Mouse (Mus musculus): Measurements from ENCODE around the gene Whrn.

GRCm38 (mm10) chr4:63498346-63498745 lies 2.6 kb upstream of the Whrn start:
- TF ChIP-seq POLR2A (IDR thresholded peaks at IDR 0.05; ENCODE audit: control insufficient read depth, low read depth, low read length) (no peak), CTCF (IDR thresholded peaks at IDR 0.05; ENCODE audit: control insufficient read depth, insufficient read depth, insufficient replicate concordance, low read depth, low read length) (no peak)
